In the genomic region with DNA sequence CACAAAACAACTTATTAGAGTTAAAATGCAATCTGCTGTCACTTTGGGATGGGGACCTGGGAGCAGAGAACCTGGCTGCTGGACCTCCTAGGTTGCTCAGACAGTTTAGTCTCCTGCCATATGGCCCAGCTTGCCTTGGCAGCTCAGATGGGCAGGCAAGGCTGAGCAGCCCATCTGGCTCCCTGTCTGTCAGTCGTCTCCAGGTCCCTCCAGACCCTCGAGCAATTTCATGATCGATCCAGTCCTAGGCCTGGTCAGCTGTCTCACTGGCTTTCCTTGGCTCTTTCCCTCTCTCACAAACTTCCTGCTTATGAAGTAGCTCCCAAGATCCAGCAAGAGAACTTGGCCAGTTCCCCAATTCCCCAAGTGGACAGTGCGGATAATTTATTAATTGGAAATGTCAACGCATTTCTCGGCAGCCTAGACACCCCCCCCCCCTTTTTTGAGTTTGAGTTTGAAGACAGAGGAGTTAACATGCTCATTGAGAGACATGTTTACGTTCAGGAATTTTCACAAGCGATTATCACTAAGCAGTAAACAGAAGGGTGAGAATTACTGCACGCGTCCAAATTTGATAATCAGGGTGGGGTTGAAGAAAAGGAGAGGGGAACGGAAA, we compare ENCODE assay signal across 9 mouse cellular contexts. TPM values are rescaled to one million over a fixed set of nuclear protein-coding genes. Genes with fewer than 3 reads are reported as not detected.
DNase-seq lines count a peak whose midpoint lies in the region; ATAC-seq lines count a peak whose summit lies in the region.
"Had no signal": no experiment of that assay in that cellular context is flagged by ENCODE, and none has a peak within 500 bp of the region (broad histone marks: within the 10 kb centered on the region; RNA-seq: fewer than 3 reads in every experiment).

No protein-coding gene starts in this region.

- no peak for DNase-seq in heart, postnatal 4 days
- peak; percentile 21 for DNase-seq in c-Kit-positive CD71-positive TER-119-negative erythroid progenitor cells, embryonic 14.5 days (ENCODE audit: low read depth)
- peak; percentile 25 for DNase-seq in mesoderm, embryonic 11.5 days (ENCODE audit: low read depth, low spot score)
- DNase-seq in thymus, adult 18-20 months, result no peak
- no peak for DNase-seq in gastrocnemius, adult 18-20 months (ENCODE audit: low spot score)
- no peak for DNase-seq in spleen, postnatal 14 days (ENCODE audit: low spot score in 2 of 2)

- H3K27ac ChIP-seq in heart, embryonic 16.5 days (ENCODE audit: low read length), result no peak overlapping the region
- H3K27ac ChIP-seq in forebrain, embryonic 15.5 days (replicated peaks), result peak overlapping the region; percentile 6; the same call in 1 of the 2 replicates

- H3K36me3 ChIP-seq in heart, embryonic 16.5 days (ENCODE audit: control insufficient read depth, insufficient read depth), result no peaks in the 10 kb centered on the region
- H3K36me3 ChIP-seq in forebrain, embryonic 15.5 days, result no peaks in the 10 kb centered on the region

- 4% methylated on average over 11 of the region's 11 CpGs for WGBS in heart, embryonic 16.5 days
- 1% methylated on average over 11 of the region's 11 CpGs for WGBS in forebrain, embryonic 15.5 days

- no peaks in the 10 kb centered on the region for H3K9me3 ChIP-seq in heart, embryonic 16.5 days (replicated peaks; ENCODE audit: control insufficient read depth, low read length)
- H3K9me3 ChIP-seq in forebrain, embryonic 15.5 days, result no peaks in the 10 kb centered on the region

- H3K4me2 ChIP-seq in heart, embryonic 16.5 days (ENCODE audit: low read depth, low read length), result peak overlapping the region; percentile 94
- H3K4me2 ChIP-seq in forebrain, embryonic 15.5 days (replicated peaks), result peak overlapping the region; percentile 93

- peak overlapping the region; percentile 58; the same call in 1 of the 2 replicates for H3K9ac ChIP-seq in heart, embryonic 16.5 days (ENCODE audit: low read length)
- peak overlapping the region; percentile 50; the same call in 1 of the 2 replicates for H3K9ac ChIP-seq in forebrain, embryonic 15.5 days (replicated peaks)

- peak overlapping the region; percentile 63 for H3K4me3 ChIP-seq in heart, embryonic 16.5 days (ENCODE audit: low read length)
- peak overlapping the region; percentile 52 for H3K4me3 ChIP-seq in forebrain, embryonic 15.5 days

- H3K4me1 ChIP-seq in heart, embryonic 16.5 days (ENCODE audit: control insufficient read depth, insufficient read depth, low read length), result peaks cover 17% of the 10 kb centered on the region
- peaks cover 32% of the 10 kb centered on the region for H3K4me1 ChIP-seq in forebrain, embryonic 15.5 days

- H3K27me3 ChIP-seq in heart, embryonic 16.5 days (ENCODE audit: control insufficient read depth, insufficient read depth, low read length), result peaks cover 38% of the 10 kb centered on the region
- H3K27me3 ChIP-seq in forebrain, embryonic 15.5 days, result peaks cover 20% of the 10 kb centered on the region

- no peak for ATAC-seq in heart, embryonic 16.5 days (replicated peaks; ENCODE audit: extremely low read depth, insufficient read depth, low FRiP score)
- ATAC-seq in forebrain, embryonic 15.5 days (replicated peaks), result peak; percentile 55

RNA-seq across cellular contexts. Expression of a gene that starts 0.5 kb away (rescaled TPM):
- polyA plus RNA-seq in heart, embryonic 16.5 days (2015; fragmentation: Nextera tagmentation; extraction: Ambion mirVana), result 0.38 and 0.62 TPM in 2 replicates
- not detected for total RNA-seq in heart, postnatal 4 days (2021)
- polyA plus RNA-seq in forebrain, embryonic 15.5 days (2015; fragmentation: Nextera tagmentation; extraction: Ambion mirVana), result 0.52 and 0.64 TPM in 2 replicates
- total RNA-seq in gastrocnemius, adult 18-20 months (2021), result not detected
- polyA plus RNA-seq: Patski had no signal

RNA-seq across cellular contexts. Expression of a gene that starts 11.8 kb away (rescaled TPM):
- polyA plus RNA-seq in heart, embryonic 16.5 days (2015; fragmentation: Nextera tagmentation; extraction: Ambion mirVana), result 98.0 and 103 TPM in 2 replicates
- 10 to 100 TPM; 59.5 to 61.2 TPM for total RNA-seq in heart, postnatal 4 days (2021)
- polyA plus RNA-seq in forebrain, embryonic 15.5 days (2015; fragmentation: Nextera tagmentation; extraction: Ambion mirVana), result 43.9 and 47.7 TPM in 2 replicates
- 1 to 10 TPM; 4.2 to 4.9 TPM for total RNA-seq in gastrocnemius, adult 18-20 months (2021)

RNA-seq across cellular contexts. Expression of a gene that starts 40.7 kb away (rescaled TPM):
- 0.62 and 1.2 TPM in 2 replicates for polyA plus RNA-seq in heart, embryonic 16.5 days (2015; fragmentation: Nextera tagmentation; extraction: Ambion mirVana)
- not detected for total RNA-seq in heart, postnatal 4 days (2021)
- 0.69 and 1.1 TPM in 2 replicates for polyA plus RNA-seq in forebrain, embryonic 15.5 days (2015; fragmentation: Nextera tagmentation; extraction: Ambion mirVana)
- not detected for total RNA-seq in gastrocnemius, adult 18-20 months (2021)

RNA-seq across cellular contexts. Expression of a gene that starts 46.8 kb away (rescaled TPM):
- 0.87 and 2.0 TPM in 2 replicates for polyA plus RNA-seq in heart, embryonic 16.5 days (2015; fragmentation: Nextera tagmentation; extraction: Ambion mirVana)
- total RNA-seq in heart, postnatal 4 days (2021), result under 1 TPM in 1 of 2 experiments, not detected in 1; 0.16 TPM
- 1.2 and 2.3 TPM in 2 replicates for polyA plus RNA-seq in forebrain, embryonic 15.5 days (2015; fragmentation: Nextera tagmentation; extraction: Ambion mirVana)
- total RNA-seq in gastrocnemius, adult 18-20 months (2021), result not detected

Comparison
In these comparisons a context has a peak if more than half of its experiments do, and no peak if none do; other contexts are left out.
1. DNase-seq: peak in c-Kit-positive CD71-positive TER-119-negative erythroid progenitor cells, embryonic 14.5 days (single experiment) and mesoderm, embryonic 11.5 days (single experiment); none in heart, postnatal 4 days (single experiment), thymus, adult 18-20 months (0 of 2), gastrocnemius, adult 18-20 months (single experiment) and spleen, postnatal 14 days (0 of 2).
2. RNA of a gene that starts 11.8 kb away (total RNA-seq): 59.5 to 61.2 TPM in heart, postnatal 4 days; 4.2 to 4.9 TPM in gastrocnemius, adult 18-20 months; every median in the first group is over 10 times any median in the second.